Mouse (Mus musculus) layer of hippocampus, adult 2 months (tissue): Measurements from ENCODE around the gene Astn1. TPM values are rescaled to one million over a fixed set of nuclear protein-coding genes. Genes with fewer than 3 reads are reported as not detected.

ENCODE experiments used
- DNase-seq, 2 experiments: peaks; one replicate each; pipeline ENCODE4 v3.0.0; 2022; ENCODE audit warnings: low spot score in 2 of 2
- H3K27ac ChIP-seq: fragments of 200-600 bp; 2 replicates; pipeline ENCODE4 v1.8.1; 2022
- H3K4me3 ChIP-seq: fragments of 200-600 bp; 2 replicates; pipeline ENCODE4 v1.8.1; 2022; ENCODE audit warnings: mild to moderate bottlenecking
- CTCF ChIP-seq: fragments of 200-600 bp; conservative IDR thresholded peaks from 2 replicates; pipeline ENCODE4 v1.8.1; 2022; ENCODE audit warnings: antibody characterized with exemption, mild to moderate bottlenecking, moderate library complexity
- total RNA-seq, 2 experiments: library from RNA; stranded (reverse); gene quantifications; 2 replicates each; pipeline ENCODE4 v1.2.3; 2021

The Astn1 gene
- total RNA-seq, 2 experiments from 2014 or later = 183 to 185 TPM

- peak; percentile 41 to 44 for DNase-seq
- no peak for TF ChIP-seq CTCF
- Histone ChIP-seq H3K27ac (peak overlapping the region; percentile 77), H3K4me3 (no peak overlapping the region)
These were observed 148.6 kb downstream of the Astn1 start for GRCm38 (mm10) chr1:158510478-158511207.

GRCm38 (mm10) chr1:158512089-158512488 lies 150.0 kb downstream of the Astn1 start:
- Histone ChIP-seq H3K27ac (peak overlapping the region; percentile 77), H3K4me3 (no peak overlapping the region)
- DNase-seq = no peak
- TF ChIP-seq CTCF = peak; percentile 41

- Histone ChIP-seq H3K27ac (peak overlapping the region; percentile 77), H3K4me3 (no peak overlapping the region)
- peak; percentile 48 to 80 for DNase-seq
- no peak for TF ChIP-seq CTCF
These were observed 150.6 kb downstream of the Astn1 start for GRCm38 (mm10) chr1:158512636-158513035.

GRCm38 (mm10) chr1:158513572-158513971 lies 151.5 kb downstream of the Astn1 start:
- no peak for TF ChIP-seq CTCF
- Histone ChIP-seq H3K27ac (peak overlapping the region; percentile 77; the same call in 1 of the 2 replicates), H3K4me3 (no peak overlapping the region)
- DNase-seq = peak; percentile 70 to 85

GRCm38 (mm10) chr1:158516558-158516957 lies 154.5 kb downstream of the Astn1 start:
- no peak for TF ChIP-seq CTCF
- 0 out of 2 replicates have a peak overlapping the region, but pooled peaks have one; percentile 32 for H3K27ac ChIP-seq
- DNase-seq = no peak
- H3K4me3 ChIP-seq = no peak overlapping the region

GRCm38 (mm10) chr1:158536195-158536594 lies 174.1 kb downstream of the Astn1 start:
- Histone ChIP-seq H3K27ac (no peak overlapping the region), H3K4me3 (no peak overlapping the region)
- no peak for DNase-seq
- TF ChIP-seq CTCF = no peak

- no peak for TF ChIP-seq CTCF
- DNase-seq = no peak
- H3K4me3 ChIP-seq = no peak overlapping the region
These were observed 174.8 kb downstream of the Astn1 start for GRCm38 (mm10) chr1:158536867-158537266.

GRCm38 (mm10) chr1:158545095-158545494 lies 183.0 kb downstream of the Astn1 start:
- no peak overlapping the region for H3K4me3 ChIP-seq
- no peak for DNase-seq
- peak overlapping the region; percentile 8; the same call in 1 of the 2 replicates for H3K27ac ChIP-seq
- TF ChIP-seq CTCF = no peak

More at GRCm38 (mm10) chr1:158536867-158537266, 174.8 kb downstream of the Astn1 start:
- no peak overlapping the region for H3K27ac ChIP-seq

- Histone ChIP-seq H3K4me3 (no peak overlapping the region), H3K27ac (peak overlapping the region; percentile 92)
- no peak for TF ChIP-seq CTCF
- no peak for DNase-seq
These were observed 184.4 kb downstream of the Astn1 start for GRCm38 (mm10) chr1:158546513-158546912.

GRCm38 (mm10) chr1:158547592-158548211 lies 185.6 kb downstream of the Astn1 start:
- Histone ChIP-seq H3K4me3 (no peak overlapping the region), H3K27ac (peak overlapping the region; percentile 92)
- DNase-seq = peak; percentile 49 to 84
- TF ChIP-seq CTCF = no peak

GRCm38 (mm10) chr1:158548319-158548718 lies 186.2 kb downstream of the Astn1 start:
- no peak overlapping the region; the same call in 1 of the 2 replicates for H3K4me3 ChIP-seq
- peak overlapping the region; percentile 92 for H3K27ac ChIP-seq
- no peak for DNase-seq
- TF ChIP-seq CTCF = no peak

- DNase-seq = no peak
- peak overlapping the region; percentile 92; the same call in 1 of the 2 replicates for H3K27ac ChIP-seq
These were observed 187.5 kb downstream of the Astn1 start for GRCm38 (mm10) chr1:158549616-158550015.

GRCm38 (mm10) chr1:158551951-158552350 lies 189.9 kb downstream of the Astn1 start:
- H3K27ac ChIP-seq = peak overlapping the region; percentile 46; the same call in 1 of the 2 replicates
- H3K4me3 ChIP-seq = no peak overlapping the region
- DNase-seq = no peak
- no peak for TF ChIP-seq CTCF

More at GRCm38 (mm10) chr1:158549616-158550015, 187.5 kb downstream of the Astn1 start:
- TF ChIP-seq CTCF = no peak
- no peak overlapping the region for H3K4me3 ChIP-seq
